Mouse (Mus musculus) spleen, adult 2 months (tissue): ENCODE measurements around the gene Sv2a. TPM values are rescaled to one million over a fixed set of nuclear protein-coding genes. Genes with fewer than 3 reads are reported as not detected.
"Not testable (repeated sequence)": the region's sequence is repeated elsewhere in the genome, so short reads cannot be mapped to it uniquely, and the experiment has no call there.

Experiments
- DNase-seq, 2 experiments: peaks; one replicate each; pipeline versions ENCODE4 v3.0.0 to v3.0.0-alpha.2; 2012 to 2021; ENCODE audit warnings: low spot score in 2 of 2, low read depth in 1 of 2
- H3K27ac ChIP-seq: fragments of 200-500 bp; 2 replicates; pipeline ENCODE4 v1.5.1; 2012; ENCODE audit warnings: low read length, inconsistent platforms; ENCODE audit not compliant: insufficient read depth
- H3K27me3 ChIP-seq: fragments of 200-500 bp; 2 replicates; pipeline ENCODE4 v1.6.1; 2012; ENCODE audit warnings: mild to moderate bottlenecking, moderate library complexity, low read length, inconsistent platforms; ENCODE audit not compliant: control insufficient read depth, insufficient read depth
- H3K36me3 ChIP-seq: fragments of 200-500 bp; 2 replicates; pipeline ENCODE4 v1.6.1; 2012; ENCODE audit warnings: mild to moderate bottlenecking, low read length, inconsistent platforms; ENCODE audit not compliant: control insufficient read depth, insufficient read depth
- H3K4me1 ChIP-seq: fragments of 200-500 bp; 2 replicates; pipeline ENCODE4 v1.6.1; 2011; ENCODE audit warnings: inconsistent platforms; ENCODE audit not compliant: control insufficient read depth, insufficient read depth, insufficient read length
- H3K4me3 ChIP-seq: fragments of 200-500 bp; 2 replicates; pipeline ENCODE4 v1.5.1; 2011; ENCODE audit warnings: mild to moderate bottlenecking, inconsistent platforms; ENCODE audit not compliant: insufficient read depth, insufficient read length; ENCODE audit errors: extremely low read depth
- CTCF ChIP-seq: fragments of 200-500 bp; IDR thresholded peaks from 2 replicates; pipeline ENCODE4 v1.5.1; 2011; ENCODE audit warnings: mild to moderate bottlenecking, inconsistent platforms; ENCODE audit not compliant: insufficient read depth, insufficient read length, insufficient replicate concordance; ENCODE audit errors: extremely low read depth
- POLR2A ChIP-seq: fragments of 200-500 bp; IDR thresholded peaks from 2 replicates; pipeline ENCODE4 v1.6.1; 2011; ENCODE audit warnings: low read depth, low read length, inconsistent platforms
- WGBS: fragments of 180-500 bp; shearing (Covaris S2); methylation state at CpG from one replicate; pipeline ENCODE4 v1.1.7; 2018; 5-methylcytosine and 5-hydroxymethylcytosine counted together
- polyA plus RNA-seq: library from polyadenylated mRNA; depleted of rRNA; stranded (reverse); fragments of >200 nt; gene quantifications from 2 replicates; pipeline ENCODE4 v1.2.3, GENCODE M21; 2012

Sv2a gene
- polyA plus RNA-seq, 1 experiment: 2.0 TPM

DNA sequence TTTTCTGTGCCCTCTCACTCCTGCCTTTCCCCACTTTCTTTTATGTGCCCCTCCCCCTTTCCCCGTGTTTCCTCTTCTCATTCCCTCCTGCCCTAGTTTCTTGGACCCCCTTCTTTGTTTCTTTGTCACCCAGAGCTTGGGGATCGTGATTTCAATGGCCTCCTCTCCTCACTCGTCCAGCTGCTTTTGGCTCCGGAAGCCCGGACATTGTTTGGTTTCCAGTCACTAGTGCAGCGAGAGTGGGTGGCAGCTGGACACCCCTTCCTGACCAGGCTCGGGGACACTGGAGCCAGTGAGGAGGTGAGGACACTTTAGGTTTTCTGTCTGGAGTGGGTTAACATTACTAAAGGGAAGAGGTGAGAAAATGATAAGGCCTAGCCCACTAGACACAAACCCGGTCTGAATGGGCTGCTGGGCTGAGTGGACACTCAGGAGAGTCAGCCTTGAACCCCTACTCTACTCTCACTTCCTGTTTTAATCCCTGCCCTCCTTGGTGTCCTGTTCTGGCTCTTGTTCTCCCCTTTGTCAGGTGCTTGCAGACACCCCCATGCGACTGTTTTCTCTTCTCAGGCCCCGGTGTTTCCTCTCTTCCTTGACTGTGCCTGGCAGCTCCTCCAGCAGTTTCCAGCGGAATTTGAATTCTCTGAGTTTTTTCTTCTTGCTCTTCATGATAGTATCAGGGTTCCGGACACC is 12.3 kb upstream of the Sv2a start:
- Histone ChIP-seq H3K27ac (no peak overlapping the region), H3K4me1 (peaks cover 8% of the 10 kb centered on the region; the same call in 1 of the 2 replicates), H3K4me3 (no peak overlapping the region), H3K27me3 (no peaks in the 10 kb centered on the region; the same call in 1 of the 2 replicates), H3K36me3 (no peaks in the 10 kb centered on the region)
- no peak for DNase-seq
- WGBS: 83% methylated on average over 12 of the region's 12 CpGs
- TF ChIP-seq POLR2A (no peak), CTCF (no peak)

DNA sequence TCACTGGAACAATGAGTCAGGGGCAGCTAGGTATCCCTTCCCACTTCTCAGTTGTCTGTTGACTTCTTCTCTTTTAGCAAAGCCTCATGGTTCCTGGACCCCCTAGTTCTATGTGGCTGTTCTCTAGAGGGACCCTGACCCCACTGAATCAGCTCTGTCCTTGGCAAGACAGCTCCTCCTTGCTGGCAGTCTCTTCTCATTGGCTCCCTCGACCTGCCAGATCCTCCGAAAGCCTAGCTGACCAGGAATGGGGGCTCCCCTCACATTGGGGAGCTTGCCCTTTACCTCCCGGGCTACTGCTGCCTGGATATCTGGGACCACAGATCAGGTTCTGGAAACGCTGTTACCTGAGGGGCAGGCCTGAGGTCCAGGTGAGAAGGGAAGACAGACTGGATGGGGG is 10.7 kb upstream of the Sv2a start:
- DNase-seq: no peak
- no peaks in the 10 kb centered on the region for H3K27me3 ChIP-seq
- peaks cover 3% of the 10 kb centered on the region; the same call in 1 of the 2 replicates for H3K36me3 ChIP-seq
- H3K27ac ChIP-seq: no peak overlapping the region
- WGBS: 90% methylated on average over 4 of the region's 4 CpGs
- TF ChIP-seq CTCF (no peak), POLR2A (no peak)
- H3K4me3 ChIP-seq: no peak overlapping the region
- H3K4me1 ChIP-seq: peaks cover 14% of the 10 kb centered on the region; the same call in 1 of the 2 replicates

DNA sequence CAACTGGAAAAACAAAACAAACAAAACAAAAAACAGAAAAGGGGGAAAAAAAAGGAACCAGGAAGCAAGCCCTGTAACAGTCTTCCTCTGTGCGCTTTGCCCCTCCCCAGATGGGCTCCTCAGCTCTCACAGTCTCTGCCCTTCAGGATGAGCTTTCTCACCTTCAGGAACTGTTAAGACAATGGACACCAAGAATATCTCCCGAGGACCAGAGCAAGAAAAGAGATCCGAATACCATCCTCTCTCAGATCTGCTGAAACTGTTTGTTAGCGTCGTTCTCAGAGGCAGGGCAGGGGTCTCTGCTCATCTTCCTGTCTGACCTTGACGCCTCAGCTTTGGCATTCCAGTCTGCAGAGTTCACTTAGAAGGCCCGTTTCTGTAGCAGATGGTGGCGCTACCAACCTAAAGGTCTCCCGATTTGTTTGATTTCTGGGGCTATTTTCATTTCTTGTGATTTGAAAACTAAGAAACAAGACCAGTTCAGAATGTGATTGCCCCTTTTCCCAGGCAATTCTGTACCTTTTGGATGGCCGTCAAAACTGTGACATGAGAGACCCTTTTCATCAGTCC is 9.9 kb upstream of the Sv2a start:
- H3K4me3 ChIP-seq: no peak overlapping the region
- H3K27me3 ChIP-seq: no peaks in the 10 kb centered on the region
- WGBS: 60% methylated on average over 10 of the region's 10 CpGs
- TF ChIP-seq CTCF: no peak
- TF ChIP-seq POLR2A: no peak
- H3K36me3 ChIP-seq: peaks cover 6% of the 10 kb centered on the region
- H3K27ac ChIP-seq: peak overlapping the region; percentile 13
- no peak for DNase-seq
- peaks cover 14% of the 10 kb centered on the region; the same call in 1 of the 2 replicates for H3K4me1 ChIP-seq

DNA sequence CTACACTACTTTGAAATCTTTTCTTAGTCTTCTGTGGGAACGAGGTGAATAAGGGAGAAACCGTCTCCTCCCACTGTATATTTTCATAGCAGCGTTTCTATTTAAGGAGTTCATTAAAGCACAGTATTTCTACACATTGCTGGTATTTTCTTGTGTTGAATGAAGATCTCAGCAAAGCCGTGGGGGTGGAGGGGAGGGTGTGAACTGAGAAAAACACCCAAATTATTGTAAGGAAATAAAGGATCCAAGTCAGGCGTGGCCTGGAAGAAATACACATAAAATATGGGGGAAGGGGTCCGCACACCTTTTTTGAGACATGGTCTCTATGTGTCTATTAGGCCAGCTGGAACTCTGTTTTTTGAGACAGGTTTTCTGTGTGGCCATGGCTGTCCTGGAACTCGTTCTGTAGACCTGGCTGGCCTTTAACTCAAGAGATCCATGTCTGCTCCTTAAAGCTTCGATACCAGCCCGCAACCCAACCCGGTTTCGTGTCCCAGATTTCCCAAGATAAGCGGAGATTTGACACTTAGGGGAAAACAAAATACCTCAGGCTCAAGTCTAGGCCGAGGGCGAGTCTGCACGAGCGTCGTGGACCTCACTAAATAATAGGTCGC is 9.3 kb upstream of the Sv2a start:
- DNase-seq: no peak
- peaks cover 8% of the 10 kb centered on the region for H3K36me3 ChIP-seq
- WGBS: 13% methylated on average over 18 of the region's 18 CpGs

DNA sequence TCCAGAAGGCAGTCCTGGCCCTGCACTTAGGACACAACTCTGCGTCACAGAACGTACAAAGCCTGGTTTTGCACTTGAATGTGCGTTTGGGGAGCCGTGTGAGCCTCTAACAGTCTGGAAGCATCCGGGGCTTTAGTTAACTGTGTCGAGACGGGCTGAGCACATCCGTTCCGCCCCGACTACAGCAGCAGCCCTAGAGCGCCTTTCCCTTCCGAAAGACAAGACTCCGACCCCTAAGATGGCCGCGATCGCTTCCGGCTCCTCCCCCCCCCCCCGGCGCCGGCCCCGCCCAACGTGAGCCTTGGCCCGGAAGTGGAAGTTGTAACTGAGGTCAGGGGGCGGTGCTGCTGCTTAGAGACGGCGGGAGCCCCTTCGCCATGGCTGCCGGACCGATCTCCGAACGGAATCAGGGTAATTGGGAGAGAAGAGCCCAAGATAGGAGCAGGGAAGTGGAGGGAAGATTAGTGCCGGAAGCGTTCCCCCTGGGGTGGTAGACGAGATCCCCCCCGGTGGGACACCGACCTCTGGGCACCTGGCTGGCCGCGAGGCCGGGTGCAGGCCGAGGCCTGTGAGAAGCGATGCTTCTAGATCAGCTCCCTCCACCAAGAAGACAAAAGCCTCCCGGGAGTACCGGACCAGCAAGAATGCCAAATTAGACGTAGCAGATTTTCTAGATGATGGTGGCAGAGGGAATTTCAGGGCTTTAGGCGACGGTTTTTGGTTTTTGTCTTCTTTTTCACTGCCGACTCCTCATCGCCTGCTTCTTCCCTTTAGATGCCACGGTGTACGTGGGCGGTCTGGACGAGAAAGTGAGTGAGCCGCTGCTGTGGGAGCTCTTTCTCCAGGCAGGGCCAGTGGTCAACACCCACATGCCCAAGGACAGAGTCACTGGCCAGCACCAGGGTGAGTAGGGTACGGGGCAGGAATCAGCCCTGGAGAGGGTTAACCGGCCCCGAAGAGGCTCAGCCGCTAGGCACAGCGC is 8.5 kb upstream of the Sv2a start, which contains the start of gene Sf3b4:
Gene Sf3b4 (plus strand): TSS at position 136 of the 982 bp plus-strand sequence.
- Histone ChIP-seq H3K4me1 (peaks cover 14% of the 10 kb centered on the region; the same call in 1 of the 2 replicates), H3K27me3 (no peaks in the 10 kb centered on the region), H3K36me3 (peaks cover 9% of the 10 kb centered on the region), H3K4me3 (peak within 1 kb of the TSS; percentile 76), H3K27ac (peak within 1 kb of the TSS; percentile 91)
- under 1% methylated on average over 58 of the region's 58 CpGs for WGBS
- DNase-seq: peak; percentile 79 to 87
- TF ChIP-seq CTCF: no peak
- peak; percentile 65 for TF ChIP-seq POLR2A

More for the DNA sequence above, 9.3 kb upstream of the Sv2a start:
- H3K27ac ChIP-seq: peak overlapping the region; percentile 91
- TF ChIP-seq CTCF (no peak), POLR2A (no peak)
- peaks cover 14% of the 10 kb centered on the region; the same call in 1 of the 2 replicates for H3K4me1 ChIP-seq
- peak overlapping the region; percentile 60 for H3K4me3 ChIP-seq
- H3K27me3 ChIP-seq: no peaks in the 10 kb centered on the region

DNA sequence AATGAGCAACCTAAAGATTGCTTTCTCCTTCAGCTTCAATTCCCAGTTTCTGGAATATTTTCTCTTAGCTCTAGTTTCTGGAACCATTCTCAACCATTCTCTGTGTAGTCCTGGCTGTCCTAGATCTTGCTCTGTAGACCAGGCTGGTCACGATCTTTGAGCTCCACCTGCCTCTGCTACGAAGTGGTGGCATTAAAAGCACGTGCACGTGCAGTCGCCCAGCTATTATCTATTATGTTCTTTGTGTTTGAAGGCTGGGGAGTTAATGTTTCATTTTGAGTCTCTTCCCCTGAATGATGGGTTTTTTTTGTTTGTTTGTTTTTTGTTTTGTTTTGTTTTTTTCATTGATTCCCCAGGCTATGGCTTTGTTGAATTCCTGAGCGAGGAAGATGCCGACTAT is 7.8 kb upstream of the Sv2a start:
- Histone ChIP-seq H3K27ac (no peak overlapping the region), H3K27me3 (no peaks in the 10 kb centered on the region), H3K4me3 (peak overlapping the region; percentile 76; the same call in 1 of the 2 replicates), H3K4me1 (peaks cover 14% of the 10 kb centered on the region; the same call in 1 of the 2 replicates), H3K36me3 (peaks cover 10% of the 10 kb centered on the region)
- 42% methylated on average over 7 of the region's 7 CpGs for WGBS
- no peak for DNase-seq
- TF ChIP-seq CTCF: no peak
- TF ChIP-seq POLR2A: no peak

DNA sequence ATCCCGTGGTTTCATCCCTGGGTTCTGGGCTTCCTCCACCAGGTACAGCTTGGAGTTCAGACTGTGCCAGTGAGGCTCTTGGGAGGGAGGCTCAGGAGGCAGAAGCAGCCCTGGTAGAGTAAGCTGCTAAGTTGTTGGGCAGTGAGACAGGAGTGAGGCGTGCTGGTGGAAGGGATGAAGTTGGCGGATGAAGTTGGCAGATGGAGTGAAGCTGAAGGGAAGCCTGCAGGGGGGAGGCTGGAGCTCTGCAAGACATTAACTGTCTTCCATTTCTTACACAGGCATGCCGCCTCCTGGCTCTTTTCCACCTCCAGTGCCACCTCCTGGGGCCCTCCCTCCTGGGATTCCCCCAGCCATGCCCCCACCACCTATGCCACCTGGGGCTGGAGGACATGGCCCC is 6.9 kb upstream of the Sv2a start:
- not testable (repeated sequence) for H3K4me3 ChIP-seq, H3K27me3 ChIP-seq, DNase-seq, H3K27ac ChIP-seq
- Histone ChIP-seq H3K4me1 (peaks cover 14% of the 10 kb centered on the region; the same call in 1 of the 2 replicates), H3K36me3 (peaks cover 12% of the 10 kb centered on the region)
- WGBS: 93% methylated on average over 4 of the region's 4 CpGs
